Mouse (Mus musculus) lung, postnatal 0 days (tissue): Measurements from ENCODE around the gene Cep170b.

Source experiments
- CTCF ChIP-seq: IDR thresholded peaks from 2 replicates; pipeline ENCODE4 v1.5.1; 2016; ENCODE audit warnings: antibody characterized with exemption, mild to moderate bottlenecking
- EP300 ChIP-seq: IDR thresholded peaks from 2 replicates; pipeline ENCODE4 v1.6.1; 2016; ENCODE audit warnings: antibody characterized with exemption, mild to moderate bottlenecking, control low read depth

DNA sequence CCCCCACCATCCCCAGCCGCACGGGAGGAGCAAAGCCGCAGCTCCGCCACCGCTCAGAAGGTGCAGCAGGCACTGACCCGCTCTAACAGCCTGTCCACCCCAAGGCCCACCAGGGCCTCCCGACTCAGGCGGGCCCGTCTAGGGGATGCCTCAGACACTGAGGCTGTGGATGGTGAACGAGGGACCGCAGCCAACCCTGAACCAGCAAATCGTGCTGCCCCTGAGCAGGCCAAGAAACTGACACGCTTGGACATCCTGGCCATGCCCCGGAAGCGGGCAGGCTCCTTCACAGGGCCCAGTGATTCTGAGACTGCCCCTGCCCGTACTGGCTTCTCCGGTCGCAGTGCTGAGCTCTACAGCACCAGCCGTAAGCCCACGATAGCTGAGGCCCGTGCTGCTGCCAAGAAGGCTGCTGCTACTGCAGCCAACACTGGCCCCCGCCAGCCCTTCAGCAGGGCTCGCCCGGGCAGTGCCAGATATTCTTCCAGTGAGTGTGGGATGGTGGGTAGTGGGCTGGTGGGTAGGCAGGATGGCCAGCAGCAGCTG lies 18.8 kb downstream of the Cep170b start:
- no peak for TF ChIP-seq CTCF
- TF ChIP-seq EP300, result no peak
